Mouse (Mus musculus) c-Kit-positive CD71-positive TER-119-positive erythroid progenitor cells, embryonic 14.5 days (primary cell): ENCODE results near the gene Cox18.
"Not testable (repeated sequence)": the region's sequence is repeated elsewhere in the genome, so short reads cannot be mapped to it uniquely, and the experiment has no call there.

Experiments
- DNase-seq: peaks from one replicate; pipeline ENCODE4 v3.0.0-alpha.2; 2013; ENCODE audit warnings: low spot score

Gene Cox18

GRCm38 (mm10) chr5:90223534-90224381 lies at the start of gene Cox18:
Gene Cox18 (minus strand): TSS chr5:90224001.
- peak; percentile 99 for DNase-seq

- DNase-seq = not testable (repeated sequence)
These were observed 38.4 kb upstream of the Cox18 start for GRCm38 (mm10) chr5:90262230-90262629.

DNA sequence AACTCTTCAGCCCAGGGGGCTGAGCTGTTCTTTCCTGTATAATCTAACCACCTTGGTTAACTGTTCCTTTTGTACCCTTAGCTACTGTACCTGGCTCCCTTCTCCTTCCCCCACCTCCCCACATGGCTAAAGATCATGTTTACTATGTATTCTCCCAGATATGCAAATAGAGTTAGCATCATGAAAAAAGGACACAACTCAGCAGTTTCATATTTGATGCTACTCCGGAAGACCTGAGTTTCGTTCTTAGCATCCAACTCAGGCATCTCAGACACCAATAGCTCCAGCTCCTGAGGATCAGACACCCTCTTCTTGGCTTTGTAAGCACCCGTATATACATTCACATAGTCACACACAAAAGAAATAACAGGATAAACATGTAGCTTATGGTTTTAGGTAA lies 33.2 kb upstream of the Cox18 start:
- no peak for DNase-seq

DNA sequence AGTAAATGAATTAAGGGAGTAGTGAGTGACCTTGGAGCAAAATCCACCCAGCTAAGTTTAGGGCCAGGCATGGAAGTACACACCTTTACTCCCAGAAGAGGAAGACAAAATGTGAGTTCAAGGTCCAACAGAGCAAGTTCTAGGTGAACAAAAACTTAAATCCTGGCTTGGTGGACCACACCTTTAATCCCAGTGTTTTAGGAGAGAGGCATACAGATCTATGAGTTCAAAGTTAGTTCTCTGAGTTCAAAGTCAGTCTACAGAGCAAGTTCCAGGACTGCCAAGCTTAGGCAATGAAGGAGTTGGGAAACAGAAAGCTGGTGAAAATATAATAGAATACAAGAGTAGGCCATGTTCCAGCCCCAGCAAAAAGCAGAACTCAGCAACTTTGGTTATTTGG lies 23.7 kb upstream of the Cox18 start:
- DNase-seq = no peak

- DNase-seq = no peak
These were observed 23.2 kb upstream of the Cox18 start for GRCm38 (mm10) chr5:90246987-90247386.

DNA sequence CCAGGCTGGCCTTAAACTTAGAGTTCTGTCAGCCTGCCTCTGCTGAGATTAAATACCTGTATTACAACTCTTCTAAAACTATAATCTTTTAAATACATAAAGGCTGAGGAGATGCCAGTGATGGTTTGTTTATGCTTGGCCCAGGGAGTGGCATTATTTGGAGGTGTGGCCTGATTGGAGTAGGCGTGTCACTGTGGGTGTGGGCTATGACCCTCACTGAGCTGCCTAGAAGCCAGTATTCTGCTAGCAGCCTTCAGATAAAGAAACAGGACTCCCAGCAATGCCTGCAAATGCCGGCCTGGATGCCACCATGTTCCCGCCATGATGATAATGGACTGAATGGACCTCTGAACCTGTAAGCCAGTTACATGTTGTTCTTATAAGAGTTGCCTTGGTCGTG lies 22.8 kb upstream of the Cox18 start:
- peak; percentile 31 for DNase-seq

DNA sequence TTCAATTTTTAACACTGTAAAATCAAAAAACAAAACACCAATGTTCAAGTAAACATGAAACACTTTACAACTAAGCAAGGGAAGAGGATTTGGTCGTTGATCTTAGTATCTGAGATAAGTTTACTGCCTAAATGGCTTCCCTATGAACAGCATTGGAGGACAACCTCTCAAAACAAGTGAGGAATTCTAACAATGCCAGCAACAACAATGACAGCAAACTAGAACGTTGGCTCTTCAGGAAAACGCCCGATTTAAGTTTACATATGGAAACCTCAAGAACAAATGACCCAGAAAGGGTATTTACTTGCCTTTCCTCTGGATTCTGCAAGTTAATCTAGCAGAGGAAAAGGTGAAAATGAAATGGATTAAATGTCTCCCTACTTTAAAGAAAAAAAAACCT lies 21.6 kb upstream of the Cox18 start:
- no peak for DNase-seq

DNA sequence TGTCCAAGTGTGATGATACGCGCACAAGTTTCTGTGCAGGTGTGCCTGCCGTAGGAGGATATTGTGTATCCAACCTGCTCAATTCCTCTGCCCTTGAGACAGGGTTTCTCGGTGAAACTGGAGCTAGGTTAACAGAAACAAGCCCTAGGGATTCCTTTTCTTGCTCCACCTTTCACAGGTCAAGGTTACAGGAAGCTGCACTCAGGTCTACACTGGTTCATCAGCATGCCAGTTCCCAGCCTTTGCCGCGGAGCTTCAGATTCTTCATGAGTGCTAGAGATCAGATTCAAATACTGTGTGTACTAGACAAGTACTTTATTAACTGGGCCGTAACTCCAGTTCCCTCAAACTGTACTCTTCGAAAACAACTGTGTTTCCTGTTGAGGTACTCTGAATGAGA lies 11.4 kb upstream of the Cox18 start:
- DNase-seq = no peak

- DNase-seq = no peak
These were observed 9.5 kb upstream of the Cox18 start for GRCm38 (mm10) chr5:90233305-90233704.

- DNase-seq = no peak
These were observed 6.0 kb upstream of the Cox18 start for GRCm38 (mm10) chr5:90229760-90230159.

- no peak for DNase-seq
These were observed 2.9 kb upstream of the Cox18 start for GRCm38 (mm10) chr5:90226696-90227095.

DNA sequence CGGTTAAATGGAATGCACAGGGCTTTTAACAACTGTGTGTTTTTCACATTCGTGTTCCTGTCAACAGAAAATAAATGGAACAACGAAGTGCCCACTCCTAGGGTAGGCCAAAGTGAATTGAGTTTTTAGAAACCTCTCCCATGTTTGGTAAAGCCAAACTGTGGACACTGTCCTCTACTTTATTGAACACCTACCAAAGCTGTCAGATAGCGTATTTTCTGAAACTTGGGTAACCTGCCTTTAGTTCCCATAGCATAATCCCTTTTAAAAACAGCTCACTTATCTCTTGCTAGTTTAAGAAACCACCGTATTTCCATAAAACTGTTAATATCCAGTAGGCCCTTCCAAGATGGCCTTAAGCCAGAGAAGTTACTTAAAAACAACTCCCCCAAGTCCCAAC lies 929 bp upstream of the Cox18 start:
- peak; percentile 26 for DNase-seq

- peak; percentile 11 for DNase-seq
These were observed 864 bp downstream of the Cox18 start for GRCm38 (mm10) chr5:90222937-90223336.

- no peak for DNase-seq
These were observed 6.0 kb downstream of the Cox18 start for GRCm38 (mm10) chr5:90217791-90218190.

GRCm38 (mm10) chr5:90217226-90217625 lies 6.6 kb downstream of the Cox18 start:
- DNase-seq = no peak

DNA sequence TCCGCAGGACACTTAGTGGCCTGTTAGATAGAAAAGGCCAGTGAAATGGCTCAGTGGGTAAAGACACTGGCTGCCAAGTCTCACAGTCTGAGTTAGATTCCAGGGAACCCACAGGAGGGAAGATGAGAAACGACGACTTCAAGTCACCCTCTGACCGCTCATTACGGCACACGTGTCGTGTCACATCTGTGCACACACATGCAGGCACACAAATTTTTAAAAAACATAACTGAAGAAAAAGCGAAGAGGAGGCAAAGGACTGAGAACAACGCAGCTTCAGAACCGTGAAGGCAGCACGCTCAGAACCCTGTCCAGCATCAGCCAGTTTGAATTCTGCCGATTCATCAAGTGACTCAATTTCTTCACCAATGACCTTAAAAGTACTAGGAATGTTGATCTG lies 10.4 kb downstream of the Cox18 start:
- DNase-seq = no peak

DNA sequence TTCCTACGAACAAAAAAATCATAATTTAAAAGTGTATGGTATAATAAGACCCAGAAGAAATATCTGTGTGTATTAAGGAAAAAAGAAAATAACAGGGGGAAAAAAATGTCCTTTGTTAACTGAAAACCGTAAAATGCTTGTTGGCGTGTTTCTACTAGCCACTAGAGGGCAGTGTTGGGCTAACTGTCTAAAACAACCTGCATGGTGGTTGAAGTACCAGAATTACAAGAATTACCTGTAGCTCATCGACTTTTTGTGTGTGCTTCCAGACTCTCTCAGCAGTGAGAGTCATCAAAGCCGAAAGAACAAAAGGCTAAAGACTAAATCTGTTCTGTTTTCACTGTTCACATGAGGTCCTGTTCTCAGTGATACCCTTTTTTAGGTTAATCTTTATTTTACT lies 20.6 kb downstream of the Cox18 start:
- peak; percentile 59 for DNase-seq

DNA sequence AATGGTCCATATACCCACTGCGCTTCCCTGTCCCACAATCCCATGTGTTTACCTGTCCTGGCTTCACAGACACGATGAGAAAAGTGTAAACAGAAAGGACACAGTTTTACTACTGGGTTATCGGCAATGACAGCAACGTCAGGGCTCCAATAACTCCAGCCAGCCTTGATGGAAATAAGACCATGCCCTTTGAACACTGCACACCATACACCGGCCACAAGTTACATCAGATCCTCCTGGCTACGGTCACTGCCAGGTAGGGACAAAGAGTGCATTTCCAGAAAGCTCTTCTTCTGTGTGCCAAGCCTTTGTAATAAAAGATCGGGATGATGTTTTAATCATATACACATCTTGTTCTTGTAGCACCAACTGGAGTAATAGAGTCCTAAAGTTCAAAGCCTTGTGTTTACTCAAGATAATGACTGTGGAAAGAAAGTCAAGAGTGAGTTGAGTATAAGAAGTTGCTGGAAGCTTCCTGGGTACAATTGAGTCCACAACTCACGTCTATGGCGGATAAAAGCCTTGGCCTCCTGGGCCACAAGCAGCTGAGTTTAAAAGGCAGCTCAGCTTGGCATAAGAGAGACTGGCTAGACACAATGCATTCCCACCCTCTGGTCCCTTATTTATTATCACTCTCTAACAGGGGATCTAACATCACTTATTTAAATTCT lies 21.2 kb downstream of the Cox18 start:
- no peak for DNase-seq

DNA sequence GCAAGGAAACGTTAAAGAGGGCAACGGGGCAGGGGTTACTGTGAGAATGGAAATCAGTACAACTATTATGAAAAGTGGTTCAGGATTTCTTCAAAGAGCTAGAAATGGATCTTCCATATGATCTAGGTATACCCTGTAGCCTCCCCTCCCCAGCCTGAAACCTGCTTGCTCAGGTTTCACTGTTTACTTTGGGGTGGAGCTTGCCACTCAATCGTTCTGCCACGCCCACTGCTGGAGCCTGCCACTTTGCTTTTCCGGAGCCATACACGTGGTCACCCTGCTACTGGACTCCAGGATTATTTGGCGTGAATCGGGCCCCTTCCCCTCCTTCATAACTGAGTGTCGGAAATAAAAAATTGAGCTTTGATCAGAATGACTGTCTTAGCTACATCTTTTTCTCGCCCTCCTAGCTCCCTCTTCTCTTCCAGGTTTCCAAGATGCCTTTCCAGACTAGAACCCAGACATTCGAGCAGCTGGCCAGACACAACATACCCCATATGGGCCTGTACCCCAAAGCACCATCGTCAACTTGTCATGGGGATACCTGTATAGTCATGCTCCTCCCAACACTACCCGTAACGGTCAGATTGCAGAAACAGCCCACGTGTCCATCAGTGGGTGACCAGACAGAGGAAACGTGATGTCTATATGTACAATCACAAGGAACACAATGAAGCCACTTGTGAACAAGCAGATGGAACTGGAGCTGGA lies 23.7 kb downstream of the Cox18 start:
- no peak for DNase-seq

GRCm38 (mm10) chr5:90194831-90195230 lies 29.0 kb downstream of the Cox18 start:
- peak; percentile 16 for DNase-seq

DNA sequence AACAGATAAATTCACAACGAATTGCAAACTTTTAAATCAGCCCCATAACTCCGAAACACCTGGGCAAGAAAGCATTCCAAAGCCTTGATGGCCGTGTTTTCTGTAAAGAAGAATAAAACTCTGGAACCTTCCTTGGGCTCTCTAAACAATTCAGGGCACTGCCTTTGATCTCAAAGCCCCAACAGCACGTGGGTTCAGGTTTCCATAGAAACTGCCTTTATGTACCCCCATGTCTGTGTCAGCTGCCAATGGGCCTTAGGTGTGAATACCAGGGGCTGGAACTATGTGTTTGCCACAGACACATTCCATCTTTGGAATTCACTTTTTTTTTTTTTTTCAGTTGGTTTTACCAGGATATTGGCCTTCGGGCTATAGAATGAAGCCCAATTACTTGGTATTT lies 41.0 kb downstream of the Cox18 start:
- DNase-seq = no peak

DNA sequence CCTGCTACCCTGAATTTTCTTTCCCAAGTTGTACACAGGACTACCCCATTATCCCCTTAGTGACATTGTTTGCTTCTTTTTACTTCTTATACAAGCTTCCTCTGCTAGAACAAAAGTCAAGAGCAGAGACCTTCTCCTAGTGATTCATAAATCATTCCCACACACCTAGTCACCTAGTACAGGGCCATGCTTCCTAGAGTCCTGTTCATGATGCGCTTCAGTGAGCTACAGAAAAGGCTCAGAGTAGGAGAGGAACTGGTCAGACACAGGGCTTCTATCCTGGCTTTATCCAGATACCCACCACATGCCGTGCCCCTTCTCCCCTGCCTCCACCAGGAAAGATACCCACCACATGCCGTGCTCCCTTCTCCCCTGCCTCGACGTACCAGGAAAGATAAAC lies 44.7 kb downstream of the Cox18 start:
- DNase-seq = no peak

- no peak for DNase-seq
These were observed 45.7 kb downstream of the Cox18 start for GRCm38 (mm10) chr5:90178116-90178515.
